Comparison of ENCODE assay signal across 13 mouse cellular contexts in genomic region chr2:172789260-172789659, GRCm38 (mm10).
DNase-seq lines count a peak whose midpoint lies in the region; ATAC-seq lines count a peak whose summit lies in the region.
"Had no signal": no experiment of that assay in that cellular context is flagged by ENCODE, and none has a peak within 500 bp of the region (broad histone marks: within the 10 kb centered on the region; RNA-seq: fewer than 3 reads in every experiment).

No protein-coding gene starts in this region.

- H3K4me3 ChIP-seq in lung, embryonic 16.5 days (ENCODE audit: low read length), result no peak overlapping the region
- no peak overlapping the region for H3K4me3 ChIP-seq in embryonic facial prominence, embryonic 12.5 days
- no peak overlapping the region for H3K4me3 ChIP-seq in forebrain, embryonic 14.5 days (ENCODE audit: low read depth, low read length)
- H3K4me3 ChIP-seq in stomach, embryonic 14.5 days (ENCODE audit: low read depth, low read length), result no peak overlapping the region

- no peak for DNase-seq in lung, postnatal 25 days (ENCODE audit: low spot score)
- peak; percentile 70 for DNase-seq in forebrain, embryonic 14.5 days (ENCODE audit: low spot score)
- no peak for DNase-seq in heart, postnatal 4 days
- DNase-seq: adrenal gland, postnatal 36 days; cerebellum, adult 11 months; embryo, embryonic 11 days; kidney, postnatal 25 days; right cerebral cortex, postnatal 4 days had no signal

- H3K9ac ChIP-seq in lung, embryonic 16.5 days (ENCODE audit: low read length), result no peak overlapping the region
- no peak overlapping the region for H3K9ac ChIP-seq in embryonic facial prominence, embryonic 12.5 days
- H3K9ac ChIP-seq in forebrain, embryonic 14.5 days (ENCODE audit: low read length), result no peak overlapping the region
- H3K9ac ChIP-seq in stomach, embryonic 14.5 days (replicated peaks; ENCODE audit: low read depth, low read length), result no peak overlapping the region
- H3K9ac ChIP-seq: hindbrain, embryonic 14.5 days had no signal

- H3K9me3 ChIP-seq in lung, embryonic 16.5 days (ENCODE audit: control insufficient read depth, low read length), result no peaks in the 10 kb centered on the region
- no peaks in the 10 kb centered on the region for H3K9me3 ChIP-seq in embryonic facial prominence, embryonic 12.5 days
- no peaks in the 10 kb centered on the region for H3K9me3 ChIP-seq in forebrain, embryonic 14.5 days (replicated peaks; ENCODE audit: control insufficient read depth, low read length)
- no peaks in the 10 kb centered on the region for H3K9me3 ChIP-seq in stomach, embryonic 14.5 days (ENCODE audit: control insufficient read depth, low read depth, low read length)

- H3K4me1 ChIP-seq in lung, embryonic 16.5 days (replicated peaks; ENCODE audit: control insufficient read depth, insufficient read depth, low read length), result peaks cover 9% of the 10 kb centered on the region
- H3K4me1 ChIP-seq in embryonic facial prominence, embryonic 12.5 days, result peaks cover 31% of the 10 kb centered on the region
- peaks cover 14% of the 10 kb centered on the region for H3K4me1 ChIP-seq in forebrain, embryonic 14.5 days (ENCODE audit: control insufficient read depth, insufficient read depth, low read length)
- H3K4me1 ChIP-seq in stomach, embryonic 14.5 days (ENCODE audit: control insufficient read depth, insufficient read depth, low read length), result 0 out of 2 replicates have a peak, but pooled peaks cover 3% of the 10 kb centered on the region

- H3K36me3 ChIP-seq in lung, embryonic 16.5 days (ENCODE audit: control insufficient read depth, insufficient read depth, low read length), result no peaks in the 10 kb centered on the region
- H3K36me3 ChIP-seq in embryonic facial prominence, embryonic 12.5 days, result no peaks in the 10 kb centered on the region
- no peaks in the 10 kb centered on the region for H3K36me3 ChIP-seq in forebrain, embryonic 14.5 days (ENCODE audit: control insufficient read depth, insufficient read depth, low read length)
- no peaks in the 10 kb centered on the region for H3K36me3 ChIP-seq in stomach, embryonic 14.5 days (ENCODE audit: control insufficient read depth, insufficient read depth, low read length)

- WGBS in lung, embryonic 16.5 days, result 22% methylated on average over 10 of the region's 10 CpGs
- WGBS in embryonic facial prominence, embryonic 12.5 days, result 12% methylated on average over 10 of the region's 10 CpGs
- WGBS in forebrain, embryonic 14.5 days, result 3% methylated on average over 10 of the region's 10 CpGs
- WGBS in stomach, embryonic 14.5 days, result 17% methylated on average over 10 of the region's 10 CpGs

- ATAC-seq in lung, embryonic 16.5 days (ENCODE audit: low read depth), result peak; percentile 37; the same call in 1 of the 2 replicates
- ATAC-seq in embryonic facial prominence, embryonic 12.5 days (ENCODE audit: insufficient number of reproducible peaks, insufficient read depth, low FRiP score, low TSS enrichment), result 0 out of 2 replicates have a peak, but pooled peaks have one; percentile 28
- peak; percentile 84 for ATAC-seq in forebrain, embryonic 14.5 days
- ATAC-seq in stomach, embryonic 14.5 days (ENCODE audit: insufficient number of reproducible peaks, insufficient read depth, low FRiP score, low read depth), result peak; percentile 70
- ATAC-seq in CD4-positive, CD25-positive, alpha-beta regulatory T cell, adult 4 months, result no peak

- H3K27ac ChIP-seq in lung, embryonic 16.5 days (ENCODE audit: low read length), result no peak overlapping the region
- H3K27ac ChIP-seq in embryonic facial prominence, embryonic 12.5 days, result peak overlapping the region; percentile 69
- no peak overlapping the region for H3K27ac ChIP-seq in forebrain, embryonic 14.5 days (ENCODE audit: low read depth, low read length)
- H3K27ac ChIP-seq in stomach, embryonic 14.5 days (ENCODE audit: low read length), result no peak overlapping the region
- H3K27ac ChIP-seq: hindbrain, embryonic 14.5 days had no signal

- no peak overlapping the region for H3K4me2 ChIP-seq in lung, embryonic 16.5 days (ENCODE audit: low read depth, low read length)
- peak overlapping the region; percentile 22; the same call in 1 of the 2 replicates for H3K4me2 ChIP-seq in embryonic facial prominence, embryonic 12.5 days (replicated peaks)
- H3K4me2 ChIP-seq in forebrain, embryonic 14.5 days (ENCODE audit: low read length), result peak overlapping the region; percentile 27
- no peak overlapping the region for H3K4me2 ChIP-seq in stomach, embryonic 14.5 days (replicated peaks; ENCODE audit: low read depth, low read length)
- H3K4me2 ChIP-seq: hindbrain, embryonic 14.5 days had no signal

- peaks cover 21% of the 10 kb centered on the region for H3K27me3 ChIP-seq in lung, embryonic 16.5 days (ENCODE audit: control insufficient read depth, insufficient read depth, low read depth, low read length)
- H3K27me3 ChIP-seq in embryonic facial prominence, embryonic 12.5 days, result peaks cover 30% of the 10 kb centered on the region
- 0 out of 2 replicates have a peak, but pooled peaks cover 12% of the 10 kb centered on the region for H3K27me3 ChIP-seq in forebrain, embryonic 14.5 days (replicated peaks; ENCODE audit: control insufficient read depth, insufficient read depth, low read length)
- peaks cover 16% of the 10 kb centered on the region; the same call in 1 of the 2 replicates for H3K27me3 ChIP-seq in stomach, embryonic 14.5 days (ENCODE audit: control insufficient read depth, insufficient read depth, low read length)

Comparison
In these comparisons a context has a peak if more than half of its experiments do, and no peak if none do; other contexts are left out.
1. H3K4me2 ChIP-seq: peak in embryonic facial prominence, embryonic 12.5 days (single experiment) and forebrain, embryonic 14.5 days (single experiment); none in lung, embryonic 16.5 days (single experiment) and stomach, embryonic 14.5 days (single experiment).